Mouse (Mus musculus) hindbrain, embryonic 16.5 days (tissue): ENCODE measurements at regions not wholly inside any gene's neighbourhood (a gene's known extent, or its start where the extent isn't known, plus 50 kb on each side); places are given as distances from the start of the nearest gene placed in this dataset.

Experiments
- ATAC-seq: fragments of 200-750 bp; cut with Nextera tagmentation; 2 replicates; pipeline ENCODE4 v1.8.0; 2017; ENCODE audit warnings: moderate TSS enrichment, moderate library complexity
- H3K27ac ChIP-seq: fragments of 300-500 bp; sonication (generic); 2 replicates; pipeline ENCODE4 v1.5.1; 2014; ENCODE audit warnings: low read depth, mild to moderate bottlenecking, control low read depth, low read length, moderate library complexity
- H3K27me3 ChIP-seq: fragments of 300-500 bp; sonication (generic); replicated peaks from 2 replicates; pipeline ENCODE4 v1.6.1; 2014; ENCODE audit warnings: low read length; ENCODE audit not compliant: control insufficient read depth, insufficient read depth
- H3K36me3 ChIP-seq: fragments of 300-500 bp; sonication (generic); 2 replicates; pipeline ENCODE4 v1.6.1; 2014; ENCODE audit warnings: mild to moderate bottlenecking, low read length, moderate library complexity, mixed read lengths; ENCODE audit not compliant: control insufficient read depth, insufficient read depth
- H3K4me1 ChIP-seq: fragments of 300-500 bp; sonication (generic); 2 replicates; pipeline ENCODE4 v1.6.1; 2014; ENCODE audit warnings: low read depth, low read length; ENCODE audit not compliant: control insufficient read depth, insufficient read depth
- H3K4me2 ChIP-seq: fragments of 300-500 bp; sonication (generic); 2 replicates; pipeline ENCODE4 v1.6.1; 2014; ENCODE audit warnings: mild to moderate bottlenecking, low read length, control low read depth, moderate library complexity
- H3K4me3 ChIP-seq: fragments of 300-500 bp; sonication (generic); 2 replicates; pipeline ENCODE4 v1.5.1; 2014; ENCODE audit warnings: mild to moderate bottlenecking, low read length, control low read depth, moderate library complexity
- H3K9ac ChIP-seq: fragments of 300-500 bp; sonication (generic); 2 replicates; pipeline ENCODE4 v1.6.1; 2014; ENCODE audit warnings: low read depth, mild to moderate bottlenecking, control low read depth, low read length, moderate library complexity
- H3K9me3 ChIP-seq: fragments of 300-500 bp; sonication (generic); 2 replicates; pipeline ENCODE4 v1.6.1; 2014; ENCODE audit warnings: mild to moderate bottlenecking, low read length, moderate library complexity; ENCODE audit not compliant: control insufficient read depth
- WGBS: fragments of 180-500 bp; shearing (Covaris S2); extraction: QIAGEN DNeasy Blood & Tissue Kit; methylation state at CpG from one replicate; pipeline ENCODE4 v1.1.7; 2014; 5-methylcytosine and 5-hydroxymethylcytosine counted together

DNA sequence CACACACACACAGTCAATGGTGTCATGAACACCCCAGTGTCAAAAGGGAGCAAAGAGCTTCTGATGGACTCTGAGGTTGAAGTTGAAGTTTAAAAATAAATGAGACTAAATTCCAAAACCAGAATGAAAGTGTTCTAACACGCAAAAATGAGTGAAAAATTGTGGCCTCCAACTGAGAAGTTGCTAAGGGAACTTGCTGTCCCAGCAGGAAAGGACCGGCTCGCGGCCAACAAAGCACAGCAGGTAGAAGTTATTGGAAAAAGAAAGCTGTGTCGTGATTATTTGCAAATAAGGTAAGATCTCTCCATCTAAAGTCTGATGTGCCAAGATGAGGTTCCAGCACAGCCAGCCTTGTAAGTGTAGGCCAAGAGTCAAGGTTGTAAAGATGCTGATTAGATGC lies 169.7 kb downstream of the Nrp2 start:
- H3K27ac ChIP-seq, result no peak overlapping the region
- no peak overlapping the region for H3K4me2 ChIP-seq
- 74% methylated on average over 5 of the region's 5 CpGs for WGBS
- no peak overlapping the region for H3K9ac ChIP-seq
- no peaks in the 10 kb centered on the region for H3K4me1 ChIP-seq
- no peaks in the 10 kb centered on the region for H3K9me3 ChIP-seq
- ATAC-seq, result no peak
- no peak overlapping the region for H3K4me3 ChIP-seq
- H3K27me3 ChIP-seq, result no peaks in the 10 kb centered on the region
- H3K36me3 ChIP-seq, result no peaks in the 10 kb centered on the region

DNA sequence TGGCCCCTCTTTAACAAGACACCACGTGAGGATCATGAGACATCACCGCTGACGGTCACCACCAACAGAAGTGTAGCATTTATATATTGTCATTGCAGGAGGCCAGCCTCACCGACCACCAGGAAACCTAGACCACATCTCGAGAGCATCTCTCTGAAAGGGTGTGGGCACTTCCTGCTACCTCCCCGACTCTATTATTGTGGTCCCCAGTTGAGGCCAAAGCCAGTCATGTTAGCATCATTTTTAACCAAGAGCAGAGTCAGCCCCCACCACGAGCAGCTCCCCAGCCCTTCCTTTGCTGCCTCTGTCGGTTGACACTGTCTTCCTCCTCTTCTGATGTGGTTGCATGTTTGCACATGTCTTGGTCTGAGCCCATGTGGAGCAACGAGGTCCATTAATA lies 172.5 kb downstream of the Nrp2 start:
- Histone ChIP-seq H3K4me2 (no peak overlapping the region), H3K4me1 (no peaks in the 10 kb centered on the region), H3K27me3 (no peaks in the 10 kb centered on the region), H3K27ac (no peak overlapping the region), H3K4me3 (no peak overlapping the region), H3K9me3 (no peaks in the 10 kb centered on the region), H3K9ac (no peak overlapping the region), H3K36me3 (no peaks in the 10 kb centered on the region)
- 79% methylated on average over 9 of the region's 9 CpGs for WGBS
- no peak for ATAC-seq

DNA sequence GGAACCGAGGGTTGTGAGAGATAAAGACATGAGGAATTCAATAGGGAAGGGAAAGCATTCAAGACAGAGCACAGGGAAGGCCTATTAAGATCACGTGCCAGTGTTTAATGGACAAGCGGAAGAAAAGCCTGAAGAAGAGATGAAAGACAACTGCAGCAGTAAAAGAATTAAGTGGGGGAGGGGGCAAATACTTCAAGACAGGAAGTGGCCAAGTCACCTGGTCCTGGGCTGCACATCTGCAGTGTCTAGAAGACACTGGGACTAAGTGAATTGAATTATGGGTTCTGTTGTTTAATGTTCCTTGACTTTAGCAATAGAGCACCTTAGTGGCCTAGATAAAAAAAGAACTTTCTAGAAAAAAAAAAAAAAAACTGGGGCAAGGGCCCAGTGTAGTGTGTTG lies 173.6 kb downstream of the Nrp2 start:
- no peak overlapping the region for H3K9ac ChIP-seq
- H3K4me1 ChIP-seq, result no peaks in the 10 kb centered on the region
- H3K4me3 ChIP-seq, result no peak overlapping the region
- no peak for ATAC-seq
- no peak overlapping the region for H3K4me2 ChIP-seq
- no peak overlapping the region for H3K27ac ChIP-seq
- no peaks in the 10 kb centered on the region for H3K27me3 ChIP-seq
- no peaks in the 10 kb centered on the region for H3K9me3 ChIP-seq
- 67% methylated on average over 3 of the region's 3 CpGs for WGBS
- H3K36me3 ChIP-seq, result no peaks in the 10 kb centered on the region

DNA sequence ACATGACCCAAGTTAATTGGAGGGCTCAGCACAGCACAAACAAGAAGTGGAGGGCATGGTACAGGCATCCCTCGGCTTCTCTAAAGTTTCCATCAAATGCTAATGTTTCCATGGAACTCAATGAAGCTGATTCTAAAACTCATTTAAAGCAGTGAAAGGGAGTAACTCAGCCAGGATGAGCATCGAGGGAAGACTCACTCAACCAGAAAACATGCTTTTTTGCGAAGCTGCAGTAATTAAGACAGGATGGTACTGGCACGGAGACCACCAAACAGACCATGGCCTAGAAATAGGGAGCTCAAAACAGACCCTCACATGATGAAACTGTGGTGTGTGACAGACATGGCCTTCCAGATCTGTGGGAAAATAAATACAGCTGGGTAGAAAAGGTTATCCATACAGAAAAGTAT lies 177.8 kb downstream of the Nrp2 start:
- Histone ChIP-seq H3K9me3 (no peaks in the 10 kb centered on the region), H3K4me3 (no peak overlapping the region), H3K27ac (no peak overlapping the region), H3K27me3 (no peaks in the 10 kb centered on the region), H3K36me3 (no peaks in the 10 kb centered on the region), H3K4me2 (no peak overlapping the region), H3K4me1 (no peaks in the 10 kb centered on the region), H3K9ac (no peak overlapping the region)
- ATAC-seq, result peak; percentile 56; the same call in 1 of the 2 replicates
- 17% methylated on average over 4 of the region's 4 CpGs for WGBS

DNA sequence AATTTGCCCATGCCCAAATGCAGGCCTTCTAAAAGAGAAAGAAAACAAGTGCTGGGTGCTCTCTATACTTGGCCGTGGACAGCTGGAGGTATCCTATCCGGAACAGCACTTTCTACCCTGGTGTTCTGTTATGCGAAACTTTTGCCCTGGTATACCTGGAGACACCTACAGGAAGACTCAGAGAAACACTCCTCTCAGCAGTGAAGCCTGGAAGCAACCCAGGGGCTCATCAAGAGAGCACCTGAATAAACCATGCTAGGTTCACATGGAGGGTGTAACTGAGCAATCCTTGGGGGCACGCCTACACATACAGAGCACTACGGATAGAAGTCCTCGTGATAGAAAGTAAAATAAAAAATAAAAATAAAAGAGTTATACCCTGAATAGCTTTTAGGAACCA lies 178.4 kb downstream of the Nrp2 start:
- H3K27me3 ChIP-seq, result no peaks in the 10 kb centered on the region
- no peak overlapping the region for H3K4me2 ChIP-seq
- no peak overlapping the region for H3K4me3 ChIP-seq
- H3K9ac ChIP-seq, result no peak overlapping the region
- 88% methylated on average over 6 of the region's 6 CpGs for WGBS
- no peak overlapping the region for H3K27ac ChIP-seq
- no peak for ATAC-seq
- no peaks in the 10 kb centered on the region for H3K36me3 ChIP-seq
- H3K4me1 ChIP-seq, result no peaks in the 10 kb centered on the region
- no peaks in the 10 kb centered on the region for H3K9me3 ChIP-seq

DNA sequence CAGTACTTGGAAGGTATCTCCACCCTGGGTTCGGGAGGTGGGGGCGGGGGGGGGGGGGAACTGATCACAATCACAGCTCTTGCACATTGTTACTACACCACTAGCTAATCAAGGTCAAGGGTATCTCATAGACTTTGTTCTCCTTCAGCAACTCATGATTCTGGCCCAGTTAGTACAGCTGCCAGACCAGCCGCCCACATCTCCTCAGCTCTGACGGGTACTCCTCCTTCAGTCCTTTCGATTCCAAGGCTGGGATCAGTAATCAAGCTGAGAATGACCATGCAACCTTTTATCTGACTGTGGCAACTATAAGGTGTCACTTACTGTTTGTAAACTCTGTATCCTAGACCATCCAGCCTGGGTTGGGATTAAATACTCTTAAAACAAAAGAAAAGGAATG lies 178.9 kb downstream of the Nrp2 start:
- 94% methylated on average over 5 of the region's 5 CpGs for WGBS
- Histone ChIP-seq H3K9ac (no peak overlapping the region), H3K4me1 (no peaks in the 10 kb centered on the region)

DNA sequence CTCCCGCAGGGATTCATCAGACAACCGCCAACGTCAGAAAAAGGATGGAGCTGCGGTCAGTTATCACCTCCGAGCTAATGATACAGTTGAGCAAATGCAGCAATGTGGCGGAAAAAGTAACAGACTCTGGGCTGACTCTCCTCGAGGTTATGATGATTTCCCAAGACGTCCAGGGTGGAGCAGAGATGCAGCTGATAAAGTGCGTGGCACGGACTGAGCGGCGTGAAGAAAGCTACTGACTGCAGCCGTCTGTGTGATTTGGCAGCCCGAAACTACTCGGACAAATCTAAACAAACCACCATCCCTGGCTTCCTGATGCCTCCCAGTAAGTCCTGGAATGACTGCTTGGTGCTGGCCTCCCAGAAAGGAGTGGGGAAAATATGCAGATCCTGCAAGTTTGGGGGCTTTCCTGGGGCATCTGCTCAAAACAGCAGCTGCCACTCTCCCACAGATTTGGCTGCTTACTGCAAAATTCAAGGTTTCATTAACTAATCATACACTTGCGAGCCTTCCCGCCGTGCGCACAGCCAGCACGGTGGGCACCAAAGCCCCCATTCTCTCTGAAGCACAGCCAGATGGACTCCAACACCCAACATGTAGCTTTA lies 181.9 kb downstream of the Nrp2 start:
- Histone ChIP-seq H3K4me2 (no peak overlapping the region), H3K4me1 (no peaks in the 10 kb centered on the region), H3K36me3 (no peaks in the 10 kb centered on the region), H3K9ac (no peak overlapping the region), H3K27me3 (no peaks in the 10 kb centered on the region), H3K27ac (no peak overlapping the region), H3K9me3 (no peaks in the 10 kb centered on the region), H3K4me3 (no peak overlapping the region)
- WGBS, result 58% methylated on average over 20 of the region's 20 CpGs
- ATAC-seq, result 0 out of 2 replicates have a peak, but pooled peaks have one; percentile 20

More for the DNA sequence above, 178.9 kb downstream of the Nrp2 start:
- Histone ChIP-seq H3K27ac (no peak overlapping the region), H3K4me3 (no peak overlapping the region), H3K4me2 (no peak overlapping the region), H3K27me3 (no peaks in the 10 kb centered on the region), H3K36me3 (no peaks in the 10 kb centered on the region), H3K9me3 (no peaks in the 10 kb centered on the region)
- no peak for ATAC-seq

DNA sequence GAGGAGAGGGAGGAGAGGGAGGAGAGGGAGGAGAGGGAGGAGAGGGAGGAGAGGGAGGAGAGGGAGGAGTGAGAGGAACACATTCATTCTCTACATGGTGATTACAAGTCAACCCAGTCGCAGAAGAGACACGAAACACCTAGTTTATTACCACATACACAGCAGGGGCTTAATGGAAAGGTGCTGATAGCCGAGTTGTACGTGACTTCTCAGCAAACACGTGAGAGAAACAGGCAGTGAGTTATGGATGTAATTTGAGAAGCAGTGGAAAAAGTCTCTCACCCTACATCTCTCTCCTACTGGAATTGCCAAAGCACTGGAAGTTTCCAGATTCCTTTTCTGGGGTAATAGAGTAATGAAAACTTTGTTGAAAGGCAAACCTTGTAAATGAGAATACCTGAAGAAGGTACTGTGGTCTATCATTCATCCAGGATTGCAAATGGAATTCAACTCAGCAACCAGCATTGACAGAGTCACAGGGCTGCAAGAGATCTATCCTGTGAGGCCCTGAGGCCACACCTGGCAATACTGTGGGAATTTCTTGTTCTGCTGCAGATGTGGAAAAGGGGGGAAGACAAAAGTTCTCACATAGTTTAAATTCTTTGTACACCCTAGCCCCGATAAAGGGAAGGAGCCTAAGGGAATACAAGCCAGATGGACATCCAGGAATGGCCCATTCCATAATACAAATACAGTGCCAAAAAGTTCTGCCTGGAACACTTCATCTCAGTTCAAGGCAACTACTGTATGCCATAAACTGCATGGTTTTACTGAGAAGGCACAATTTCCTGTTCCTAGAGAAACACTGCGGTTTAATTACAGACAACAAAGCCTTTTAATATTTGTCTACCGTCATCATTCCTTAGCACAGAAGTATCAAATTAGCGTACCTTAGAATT lies 184.7 kb downstream of the Nrp2 start:
- Histone ChIP-seq H3K9ac (no peak overlapping the region), H3K4me3 (no peak overlapping the region), H3K4me1 (no peaks in the 10 kb centered on the region), H3K27me3 (no peaks in the 10 kb centered on the region), H3K4me2 (no peak overlapping the region), H3K27ac (no peak overlapping the region), H3K9me3 (no peaks in the 10 kb centered on the region), H3K36me3 (no peaks in the 10 kb centered on the region)
- no peak for ATAC-seq
- 66% methylated on average over 9 of the region's 9 CpGs for WGBS

DNA sequence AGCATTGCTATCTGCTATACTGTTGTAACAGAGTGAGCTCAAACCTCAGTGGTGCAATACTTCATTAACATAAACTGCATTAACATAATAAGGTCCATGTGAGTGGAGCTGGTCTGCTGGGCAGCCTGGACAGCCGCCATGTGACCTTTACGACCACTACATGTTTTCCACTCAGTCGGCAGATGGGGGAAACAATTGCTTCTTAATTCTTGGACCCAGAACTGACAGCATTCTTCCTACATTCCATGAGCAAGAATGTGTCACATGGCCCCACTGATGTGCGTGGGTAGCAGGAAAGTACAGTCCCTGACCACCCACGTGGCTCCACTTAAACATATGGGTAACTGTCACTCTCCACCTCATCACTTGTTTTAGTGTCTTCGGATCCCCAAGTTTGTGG lies 198.3 kb downstream of the Nrp2 start:
- no peak overlapping the region for H3K4me3 ChIP-seq
- WGBS, result 52% methylated on average over 6 of the region's 6 CpGs
- H3K36me3 ChIP-seq, result no peaks in the 10 kb centered on the region
- no peak overlapping the region for H3K27ac ChIP-seq
- H3K9ac ChIP-seq, result no peak overlapping the region
- H3K4me2 ChIP-seq, result no peak overlapping the region
- ATAC-seq, result peak; percentile 59; the same call in 1 of the 2 replicates
- H3K27me3 ChIP-seq, result no peaks in the 10 kb centered on the region
- H3K4me1 ChIP-seq, result peaks cover 10% of the 10 kb centered on the region
- no peaks in the 10 kb centered on the region for H3K9me3 ChIP-seq
